Mouse (Mus musculus) embryonic fibroblast, embryonic 13.5 days (primary cell): ENCODE measurements around the gene Tmem273.

Experiments used
- CTCF ChIP-seq: IDR thresholded peaks from 2 replicates; pipeline ENCODE4 v1.5.1; 2011; ENCODE audit warnings: mild to moderate bottlenecking, control low read depth, low read length, moderate library complexity, borderline replicate concordance; ENCODE audit not compliant: insufficient read depth
- POLR2A ChIP-seq: IDR thresholded peaks from 2 replicates; pipeline ENCODE4 v1.6.1; 2011; ENCODE audit warnings: low read depth, mild to moderate bottlenecking, control low read depth, low read length, moderate library complexity

DNA sequence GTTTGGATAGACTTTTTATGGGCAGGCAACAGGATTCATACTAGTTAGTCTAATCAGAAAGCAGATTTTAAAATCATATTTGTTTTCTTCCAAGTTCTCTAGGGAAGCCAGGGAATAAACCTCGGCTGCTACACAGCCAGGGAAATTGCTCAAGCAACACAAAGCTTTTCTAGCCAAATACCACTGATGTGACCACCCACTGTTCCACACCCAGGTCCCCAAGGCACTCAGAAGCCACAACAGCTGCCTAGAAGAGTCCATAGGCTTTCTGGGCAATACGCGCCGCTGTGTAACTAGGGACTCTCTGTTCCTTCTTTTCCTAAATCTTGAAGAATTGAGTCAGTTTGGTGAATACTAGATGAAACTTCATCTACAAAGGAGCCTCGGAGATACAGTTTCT, 47.2 kb upstream of the Tmem273 start:
- TF ChIP-seq CTCF = no peak
- TF ChIP-seq POLR2A = no peak
